Mouse (Mus musculus) ovary, postnatal 14 days (tissue): ENCODE data around the gene Gm7257.

Source experiments
- DNase-seq: peaks from one replicate; pipeline ENCODE4 v3.0.0; 2022; ENCODE audit warnings: low spot score

The Gm7257 gene

DNA sequence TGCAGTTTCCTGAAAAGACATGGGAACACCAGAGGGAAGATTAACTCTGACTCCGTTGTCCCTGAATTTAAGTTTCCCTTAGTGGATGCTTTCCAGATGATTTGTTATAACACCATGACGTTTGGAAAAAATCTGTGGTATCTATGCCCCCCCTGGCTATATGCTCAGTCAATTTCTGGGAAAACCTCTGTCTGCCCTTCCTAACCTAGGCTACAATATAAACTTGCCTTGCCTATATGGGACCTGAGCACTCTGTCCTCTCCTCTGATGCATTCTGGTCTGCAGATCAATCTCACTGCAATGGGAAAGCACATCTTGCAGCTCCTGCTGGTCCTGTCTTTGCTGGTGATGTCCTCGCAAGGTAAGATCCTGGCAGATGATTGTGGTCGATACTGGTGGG is at the start of gene Gm7257:
Gene Gm7257 (plus strand): TSS at position 301 of the 400 bp plus-strand sequence.
- no peak for DNase-seq

DNA sequence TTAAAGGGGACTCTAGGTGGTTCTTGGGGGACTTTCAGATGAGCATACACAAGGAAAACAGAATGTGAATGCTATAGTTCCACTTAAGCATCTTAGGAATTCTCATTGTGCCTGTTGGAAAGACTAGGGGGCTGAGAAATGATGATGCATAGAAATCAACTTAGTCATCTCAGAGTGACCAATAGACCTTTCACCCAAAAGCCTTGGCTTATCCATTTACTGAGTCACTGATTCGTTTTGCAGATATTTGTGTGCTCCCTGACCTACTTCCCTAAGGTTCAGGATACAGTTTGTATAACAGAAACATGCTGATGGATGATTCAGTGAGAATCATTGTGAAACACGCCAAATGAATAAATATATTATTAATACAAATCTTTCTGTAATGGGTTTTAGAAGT is 28.7 kb upstream of the Gm7257 start:
- DNase-seq: no peak

GRCm38 (mm10) chr9:36435051-36435764 is 3.5 kb downstream of the Gm7257 start:
- no peak for DNase-seq

- no peak for DNase-seq
Measured at GRCm38 (mm10) chr9:36475338-36475737, 43.7 kb downstream of the Gm7257 start, which contains the start of gene Gm9513. Gm9513 (plus strand) TSS chr9:36475638.
